Mouse (Mus musculus): ENCODE measurements at regions not wholly inside any gene's neighbourhood (a gene's known extent, or its start where the extent isn't known, plus 50 kb on each side); places are given as distances from the start of the nearest gene placed in this dataset.
"Not testable (repeated sequence)": the region's sequence is repeated elsewhere in the genome, so short reads cannot be mapped to it uniquely, and the experiment has no call there.

- H3K4me3 ChIP-seq = no peak overlapping the region
- H3K9me3 ChIP-seq = peaks cover 7% of the 10 kb centered on the region; the same call in 1 of the 2 replicates
- no peak for DNase-seq (ENCODE audit: low spot score)
- H3K4me1 ChIP-seq = peaks cover 5% of the 10 kb centered on the region; the same call in 1 of the 2 replicates
- H3K36me3 ChIP-seq = no peaks in the 10 kb centered on the region
- no peak overlapping the region for H3K27ac ChIP-seq
- WGBS = 83% methylated on average over 9 of the region's 9 CpGs
- 0 out of 2 replicates have a peak, but pooled peaks cover 4% of the 10 kb centered on the region for H3K27me3 ChIP-seq (ENCODE audit: insufficient read depth, poor library complexity, severe bottlenecking)
These were observed 305.1 kb downstream of the Ajap1 start for GRCm38 (mm10) chr4:153177496-153177895.

- Histone ChIP-seq H3K27me3 (ENCODE audit: insufficient read depth, poor library complexity, severe bottlenecking) (0 out of 2 replicates have a peak, but pooled peaks cover 4% of the 10 kb centered on the region), H3K9me3 (peaks cover 8% of the 10 kb centered on the region; the same call in 1 of the 2 replicates), H3K27ac (no peak overlapping the region; the same call in 1 of the 2 replicates), H3K4me1 (peaks cover 5% of the 10 kb centered on the region; the same call in 1 of the 2 replicates), H3K36me3 (no peaks in the 10 kb centered on the region), H3K4me3 (no peak overlapping the region)
- DNase-seq (ENCODE audit: low spot score) = peak; percentile 92
- 7% methylated on average over 12 of the region's 12 CpGs for WGBS
These were observed 307.0 kb downstream of the Ajap1 start for GRCm38 (mm10) chr4:153175660-153176059.

- 82% methylated on average over 15 of the region's 15 CpGs for WGBS
- peaks cover 5% of the 10 kb centered on the region; the same call in 1 of the 2 replicates for H3K4me1 ChIP-seq
- no peak overlapping the region for H3K27ac ChIP-seq
- 0 out of 2 replicates have a peak, but pooled peaks cover 4% of the 10 kb centered on the region for H3K27me3 ChIP-seq (ENCODE audit: insufficient read depth, poor library complexity, severe bottlenecking)
- H3K9me3 ChIP-seq = peaks cover 8% of the 10 kb centered on the region; the same call in 1 of the 2 replicates
- H3K36me3 ChIP-seq = no peaks in the 10 kb centered on the region
- no peak overlapping the region for H3K4me3 ChIP-seq
- DNase-seq (ENCODE audit: low spot score) = no peak
These were observed 307.5 kb downstream of the Ajap1 start for GRCm38 (mm10) chr4:153175077-153175476.

GRCm38 (mm10) chr4:153169991-153170390 is 312.6 kb downstream of the Ajap1 start:
- no peak for DNase-seq (ENCODE audit: low spot score)
- Histone ChIP-seq H3K27me3 (ENCODE audit: insufficient read depth, poor library complexity, severe bottlenecking) (0 out of 2 replicates have a peak, but pooled peaks cover 3% of the 10 kb centered on the region), H3K9me3 (peaks cover 8% of the 10 kb centered on the region; the same call in 1 of the 2 replicates), H3K27ac (no peak overlapping the region), H3K4me3 (no peak overlapping the region), H3K4me1 (no peaks in the 10 kb centered on the region), H3K36me3 (no peaks in the 10 kb centered on the region)
- WGBS = 81% methylated on average over 9 of the region's 9 CpGs

- DNase-seq (ENCODE audit: low spot score) = no peak
- no peak overlapping the region for H3K27ac ChIP-seq
- no peaks in the 10 kb centered on the region for H3K27me3 ChIP-seq (ENCODE audit: insufficient read depth, poor library complexity, severe bottlenecking)
- 85% methylated on average over 10 of the region's 10 CpGs for whole genome bisulfite sequencing
- no peaks in the 10 kb centered on the region for H3K9me3 ChIP-seq
- H3K4me3 ChIP-seq = no peak overlapping the region
- no peaks in the 10 kb centered on the region for H3K36me3 ChIP-seq
- H3K4me1 ChIP-seq = no peaks in the 10 kb centered on the region
These were observed 317.8 kb downstream of the Ajap1 start for GRCm38 (mm10) chr4:153164810-153165209.

GRCm38 (mm10) chr4:153160115-153160514 is 322.5 kb downstream of the Ajap1 start:
- H3K4me1 ChIP-seq = no peaks in the 10 kb centered on the region
- no peak overlapping the region for H3K27ac ChIP-seq
- no peak for DNase-seq (ENCODE audit: low spot score)
- H3K27me3 ChIP-seq (ENCODE audit: insufficient read depth, poor library complexity, severe bottlenecking) = no peaks in the 10 kb centered on the region
- 83% methylated on average over 3 of the region's 3 CpGs for WGBS
- no peaks in the 10 kb centered on the region for H3K36me3 ChIP-seq
- H3K4me3 ChIP-seq = no peak overlapping the region
- H3K9me3 ChIP-seq = no peaks in the 10 kb centered on the region

GRCm38 (mm10) chr4:153157572-153157971 is 325.0 kb downstream of the Ajap1 start:
- no peak for DNase-seq (ENCODE audit: low spot score)
- Histone ChIP-seq H3K4me3 (no peak overlapping the region), H3K27ac (no peak overlapping the region), H3K4me1 (no peaks in the 10 kb centered on the region), H3K27me3 (ENCODE audit: insufficient read depth, poor library complexity, severe bottlenecking) (no peaks in the 10 kb centered on the region), H3K9me3 (no peaks in the 10 kb centered on the region), H3K36me3 (no peaks in the 10 kb centered on the region)
- 86% methylated on average over 3 of the region's 3 CpGs for WGBS

- not testable (repeated sequence) for H3K27ac ChIP-seq; H3K4me3 ChIP-seq; H3K36me3 ChIP-seq; DNase-seq (ENCODE audit: low spot score); H3K9me3 ChIP-seq; H3K4me1 ChIP-seq; H3K27me3 ChIP-seq (ENCODE audit: insufficient read depth, poor library complexity, severe bottlenecking)
These were observed 329.7 kb downstream of the Ajap1 start for GRCm38 (mm10) chr4:153152923-153153322.

- H3K9me3 ChIP-seq = peaks cover 6% of the 10 kb centered on the region; the same call in 1 of the 2 replicates
- WGBS = 89% methylated on average over 13 of the region's 13 CpGs
- H3K27ac ChIP-seq = no peak overlapping the region
- H3K27me3 ChIP-seq (ENCODE audit: insufficient read depth, poor library complexity, severe bottlenecking) = no peaks in the 10 kb centered on the region
- no peaks in the 10 kb centered on the region for H3K36me3 ChIP-seq
- DNase-seq (ENCODE audit: low spot score) = no peak
- H3K4me1 ChIP-seq = no peaks in the 10 kb centered on the region
- no peak overlapping the region for H3K4me3 ChIP-seq
These were observed 349.5 kb downstream of the Ajap1 start for GRCm38 (mm10) chr4:153133147-153133546.

- Histone ChIP-seq H3K36me3 (no peaks in the 10 kb centered on the region), H3K27me3 (ENCODE audit: insufficient read depth, poor library complexity, severe bottlenecking) (no peaks in the 10 kb centered on the region), H3K4me3 (no peak overlapping the region), H3K27ac (no peak overlapping the region), H3K4me1 (no peaks in the 10 kb centered on the region), H3K9me3 (peaks cover 6% of the 10 kb centered on the region; the same call in 1 of the 2 replicates)
- WGBS = 82% methylated on average over 2 of the region's 2 CpGs
- no peak for DNase-seq (ENCODE audit: low spot score)
These were observed 353.3 kb downstream of the Ajap1 start for GRCm38 (mm10) chr4:153129345-153129744.

GRCm38 (mm10) chr4:153128162-153128561 is 354.4 kb downstream of the Ajap1 start:
- no peaks in the 10 kb centered on the region for H3K36me3 ChIP-seq
- H3K27ac ChIP-seq = no peak overlapping the region
- WGBS = 91% methylated on average over 12 of the region's 12 CpGs
- DNase-seq (ENCODE audit: low spot score) = no peak
- H3K4me3 ChIP-seq = no peak overlapping the region
- no peaks in the 10 kb centered on the region for H3K4me1 ChIP-seq
- no peaks in the 10 kb centered on the region for H3K27me3 ChIP-seq (ENCODE audit: insufficient read depth, poor library complexity, severe bottlenecking)
- H3K9me3 ChIP-seq = 0 out of 2 replicates have a peak, but pooled peaks cover 1% of the 10 kb centered on the region

GRCm38 (mm10) chr4:153120480-153120879 is 362.1 kb downstream of the Ajap1 start:
- no peak overlapping the region for H3K4me3 ChIP-seq
- H3K27ac ChIP-seq = no peak overlapping the region
- H3K4me1 ChIP-seq = no peaks in the 10 kb centered on the region
- 0 out of 2 replicates have a peak, but pooled peaks cover 4% of the 10 kb centered on the region for H3K9me3 ChIP-seq
- no peaks in the 10 kb centered on the region for H3K36me3 ChIP-seq
- no peak for DNase-seq (ENCODE audit: low spot score)
- H3K27me3 ChIP-seq (ENCODE audit: insufficient read depth, poor library complexity, severe bottlenecking) = no peaks in the 10 kb centered on the region
- 54% methylated on average over 6 of the region's 6 CpGs for WGBS

- H3K4me1 ChIP-seq = no peaks in the 10 kb centered on the region
- H3K9me3 ChIP-seq = 0 out of 2 replicates have a peak, but pooled peaks cover 4% of the 10 kb centered on the region
- no peak for DNase-seq (ENCODE audit: low spot score)
- no peaks in the 10 kb centered on the region for H3K27me3 ChIP-seq (ENCODE audit: insufficient read depth, poor library complexity, severe bottlenecking)
- no peak overlapping the region for H3K27ac ChIP-seq
- H3K36me3 ChIP-seq = no peaks in the 10 kb centered on the region
- 77% methylated on average over 4 of the region's 4 CpGs for WGBS
- H3K4me3 ChIP-seq = no peak overlapping the region
These were observed 362.9 kb downstream of the Ajap1 start for GRCm38 (mm10) chr4:153119647-153120102.
